Mouse (Mus musculus) c-Kit-positive CD71-negative TER-119-negative erythroid progenitor cells, embryonic 14.5 days (primary cell): ENCODE results near the gene Npff.

Experiments
- DNase-seq: peaks from one replicate; pipeline ENCODE4 v3.0.0-alpha.2; 2013; ENCODE audit warnings: low read depth

Npff gene

DNA sequence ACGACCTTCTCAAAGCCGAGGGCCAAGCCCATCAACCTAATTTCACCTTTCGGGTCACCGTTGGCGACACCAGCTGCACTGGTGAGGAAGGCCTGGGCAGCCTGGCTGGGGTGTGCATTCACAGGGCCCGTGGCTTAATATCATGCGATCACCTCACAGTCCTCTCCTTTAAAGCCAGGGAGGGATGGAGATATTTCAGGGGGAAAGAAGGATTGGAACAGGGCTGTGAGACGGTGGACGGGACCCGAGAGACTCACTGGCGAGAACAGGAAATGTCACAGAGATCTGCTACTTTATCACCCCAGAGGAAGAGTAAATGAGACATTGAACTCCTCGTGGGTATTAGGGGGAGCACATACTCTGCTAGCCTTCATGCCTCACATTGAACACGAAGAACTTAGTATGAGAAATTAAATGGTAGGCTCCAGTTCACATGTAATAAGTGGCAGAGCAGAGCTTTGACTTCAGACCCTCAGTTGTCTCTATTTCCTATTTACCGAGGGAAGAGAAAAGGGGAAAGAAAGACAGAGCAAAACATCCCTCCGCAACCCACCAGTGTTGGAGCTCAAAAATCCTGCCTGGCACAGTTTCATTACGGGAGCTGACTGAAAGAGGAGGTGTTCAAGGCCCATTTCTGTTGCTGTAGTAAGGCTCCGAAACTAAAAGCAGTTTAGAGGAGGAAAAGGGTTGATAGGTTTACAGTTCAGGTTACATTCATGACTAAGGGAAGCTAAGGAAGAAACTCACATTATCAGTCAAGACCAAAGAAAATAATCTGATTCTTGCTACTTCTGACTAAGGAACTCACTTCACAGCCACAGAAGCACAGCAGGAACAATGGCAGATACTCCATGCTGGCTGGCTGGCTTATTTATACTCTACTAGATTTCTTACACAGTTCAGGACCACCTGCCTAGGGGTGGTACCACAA is 5.3 kb downstream of the Npff start:
- no peak for DNase-seq

GRCm38 (mm10) chr15:102518859-102519201 is 5.9 kb downstream of the Npff start:
- no peak for DNase-seq

- peak; percentile 99 for DNase-seq
Measured at GRCm38 (mm10) chr15:102517976-102518858, 6.5 kb downstream of the Npff start, which contains the start of gene Tarbp2. Tarbp2 (plus strand) TSS chr15:102518192.

- no peak for DNase-seq
Measured at GRCm38 (mm10) chr15:102517631-102517975, 7.1 kb downstream of the Npff start.

DNA sequence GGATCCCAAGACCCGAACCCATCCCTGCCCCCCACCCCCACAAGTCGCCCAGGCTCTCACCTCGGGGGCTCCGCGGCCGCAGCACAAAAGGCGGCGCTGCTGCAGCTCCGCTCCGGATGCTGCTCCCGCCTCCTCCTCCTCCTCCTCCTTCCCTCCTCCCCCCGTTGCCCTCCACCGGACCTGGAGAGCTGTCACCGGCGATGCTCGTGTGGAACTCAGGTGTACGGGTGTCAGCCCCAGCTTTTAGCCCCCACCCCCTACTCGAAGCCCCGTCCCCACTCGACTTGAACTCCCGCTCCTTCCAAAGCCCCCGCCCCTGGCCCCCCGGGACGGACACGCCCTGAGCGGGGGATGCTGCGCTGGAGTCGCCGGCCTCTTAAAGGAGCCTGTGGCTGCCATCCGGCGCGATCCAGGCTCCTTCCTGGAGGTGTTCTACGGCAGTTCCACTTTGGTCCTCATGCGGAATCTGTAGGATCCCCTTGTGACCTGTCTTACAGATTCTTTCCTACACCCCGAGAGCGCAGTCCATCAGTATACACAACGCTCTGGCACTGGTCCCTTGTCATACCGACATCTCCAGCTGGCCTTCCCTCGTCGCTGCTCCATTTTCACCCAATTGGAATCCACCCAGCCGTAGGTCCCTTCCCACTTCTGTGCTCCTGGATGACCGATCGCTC is 7.9 kb downstream of the Npff start, which contains the start of gene Map3k12:
Gene Map3k12, minus strand, starts transcription at position 337 of the 677 bp plus-strand sequence.
- DNase-seq: no peak

DNA sequence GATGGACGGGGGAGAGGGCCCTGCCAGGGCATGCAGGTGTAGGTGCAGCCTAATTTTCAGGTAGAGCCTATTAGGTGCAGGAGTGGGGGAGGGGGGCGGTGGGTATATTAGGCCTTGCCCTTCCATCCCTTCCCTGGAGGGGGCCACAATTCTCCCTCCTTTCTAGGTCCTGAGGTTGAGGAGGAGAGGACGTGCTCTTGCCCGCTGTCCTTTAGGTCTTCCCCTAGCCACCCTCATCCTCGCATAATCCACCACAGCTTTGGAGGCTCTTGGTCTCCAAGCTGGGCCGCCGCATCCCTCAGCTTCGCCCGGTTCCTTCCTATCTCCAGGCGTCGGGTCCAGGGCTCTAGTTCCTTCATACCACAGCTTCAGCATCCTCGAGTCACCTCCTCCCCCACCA is 8.4 kb downstream of the Npff start:
- DNase-seq: no peak

GRCm38 (mm10) chr15:102515791-102516190 is 9.0 kb downstream of the Npff start:
- no peak for DNase-seq

DNA sequence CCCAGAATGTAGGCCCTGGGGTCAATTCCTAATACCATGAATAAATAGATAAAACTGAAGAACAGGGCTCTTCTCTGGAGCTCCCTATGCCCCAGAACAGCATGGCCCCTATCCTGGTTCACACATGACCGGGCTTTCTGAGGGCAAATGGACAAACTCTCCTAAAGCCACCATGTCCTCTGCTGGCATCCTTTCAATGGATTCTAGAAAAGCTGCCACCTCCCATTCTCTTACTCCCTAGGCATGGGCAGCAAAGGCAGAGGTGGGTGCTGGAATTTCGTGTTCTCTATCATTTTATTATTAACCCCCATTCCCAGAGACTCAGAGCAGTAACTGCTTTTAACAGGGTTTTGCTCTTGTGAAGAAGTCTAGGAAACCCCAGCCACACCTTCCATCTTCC is 9.5 kb downstream of the Npff start:
- no peak for DNase-seq

DNA sequence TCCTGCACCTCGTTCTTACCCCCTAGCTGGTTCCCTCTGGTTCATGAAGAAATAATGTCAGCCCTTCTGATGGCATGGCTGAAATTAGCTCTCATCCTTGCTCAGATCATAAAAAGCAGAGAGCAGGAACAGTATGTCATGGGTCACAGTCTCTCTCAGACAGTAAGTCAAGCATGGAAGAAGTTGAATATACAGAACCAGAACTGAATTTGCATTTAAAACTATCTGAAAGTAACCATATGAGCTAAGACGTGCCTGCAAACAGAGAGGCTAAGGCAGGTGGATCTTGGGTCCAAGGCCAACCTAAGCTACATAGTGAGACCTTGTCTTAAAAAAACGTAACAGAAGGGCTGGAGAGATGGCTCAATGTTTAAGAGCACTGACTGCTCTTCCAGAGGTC is 11.7 kb downstream of the Npff start:
- no peak for DNase-seq

DNA sequence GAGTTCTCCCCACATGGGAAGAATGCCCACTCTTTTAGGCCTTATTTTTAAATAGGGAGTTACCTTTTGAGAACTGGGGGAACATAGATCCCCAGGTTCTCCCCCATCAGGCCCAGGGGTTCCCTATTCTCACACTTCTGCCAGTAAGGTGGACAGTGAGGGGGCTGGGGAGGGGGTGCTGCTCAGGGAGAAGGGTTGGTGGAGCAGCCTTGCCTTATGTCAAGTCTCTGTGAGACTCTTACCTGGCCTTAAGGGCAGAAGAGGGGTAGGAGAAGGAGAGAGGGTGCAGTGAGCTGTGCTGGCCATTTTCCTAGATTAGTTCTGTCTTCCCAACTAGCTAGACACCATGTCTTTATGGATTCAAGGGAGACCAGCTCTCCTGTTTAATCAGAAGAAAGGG is 12.3 kb downstream of the Npff start:
- no peak for DNase-seq

DNA sequence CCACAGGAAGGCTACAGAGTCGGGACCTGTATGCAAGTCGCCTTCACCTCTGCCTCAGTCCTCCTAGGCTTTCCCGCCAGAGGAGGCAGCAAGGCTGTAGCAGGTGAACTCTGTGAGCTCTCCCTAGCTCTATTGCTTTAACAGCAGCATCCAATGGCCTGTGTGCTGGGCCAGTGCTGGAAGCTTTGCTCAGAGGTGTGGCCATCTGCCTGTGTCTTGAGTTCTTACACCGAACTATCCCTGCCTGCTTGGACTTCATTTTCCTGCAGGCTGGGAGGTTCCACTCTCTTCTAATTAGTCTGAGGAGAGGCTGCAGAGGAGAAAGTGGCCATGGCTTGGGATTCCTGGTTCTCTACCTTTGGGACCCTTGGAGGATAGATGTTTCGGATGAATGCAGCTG is 12.7 kb downstream of the Npff start:
- DNase-seq: no peak

DNA sequence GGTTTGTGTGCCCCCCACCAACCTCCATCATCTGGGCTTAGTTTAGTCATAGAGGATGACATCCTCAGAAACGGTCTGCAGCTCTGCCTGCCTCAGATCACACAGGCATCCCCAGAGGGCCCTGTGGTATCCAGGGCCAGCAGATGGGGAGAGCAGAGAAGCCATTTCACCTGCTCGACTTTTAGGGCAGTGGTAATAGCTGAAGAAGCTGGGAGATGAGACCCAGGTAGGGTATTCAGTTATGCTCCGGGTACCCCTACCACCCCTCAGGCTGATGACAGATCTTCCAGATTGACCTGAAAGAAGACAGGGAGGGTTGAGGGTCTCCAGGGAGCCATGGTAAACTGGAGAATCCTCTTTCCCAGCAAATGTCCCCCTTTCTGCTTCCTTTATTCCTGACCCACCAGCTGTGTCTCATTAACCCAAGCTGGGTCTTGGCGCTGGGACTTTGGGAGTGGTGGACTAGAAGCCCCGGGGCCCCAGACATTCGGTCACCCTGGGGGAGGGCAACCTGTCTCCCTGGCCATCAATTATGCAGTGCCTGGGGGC is 13.4 kb downstream of the Npff start:
- DNase-seq: no peak

DNA sequence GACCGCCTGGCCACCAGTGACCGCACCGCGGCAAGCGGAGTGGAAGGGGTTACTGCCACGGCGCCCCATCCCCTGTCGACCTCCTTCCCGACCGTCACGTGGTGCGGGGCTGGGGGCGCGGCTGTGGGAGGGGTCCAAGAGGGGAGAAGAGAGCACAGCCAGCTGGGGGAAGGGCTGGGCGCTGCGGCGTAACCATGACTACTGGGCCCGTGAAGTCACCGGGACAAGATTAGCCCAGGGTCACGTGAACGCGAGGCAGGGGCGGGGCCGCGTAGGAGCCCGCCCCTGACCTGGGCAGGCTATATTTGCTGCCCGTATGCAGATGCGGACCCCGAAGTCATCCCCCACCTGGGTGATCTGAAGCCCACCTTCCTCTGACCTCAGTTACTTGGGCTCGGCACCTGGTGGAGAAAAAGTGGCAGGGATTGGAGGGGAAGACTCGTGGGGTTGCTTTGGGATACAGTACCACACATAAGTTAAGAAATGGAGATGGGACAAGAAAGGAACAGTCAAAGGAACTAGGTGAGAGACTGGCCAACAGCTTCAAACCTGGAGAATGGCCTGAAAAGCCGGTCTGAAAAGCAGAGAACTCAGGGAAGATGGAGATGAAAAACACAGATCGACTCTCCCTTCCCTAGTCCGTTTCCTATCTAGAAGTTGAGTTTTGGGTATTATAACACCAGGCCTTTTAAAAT is 14.0 kb downstream of the Npff start:
- peak; percentile 73 for DNase-seq

GRCm38 (mm10) chr15:102510110-102510509 is 14.6 kb downstream of the Npff start:
- DNase-seq: no peak

DNA sequence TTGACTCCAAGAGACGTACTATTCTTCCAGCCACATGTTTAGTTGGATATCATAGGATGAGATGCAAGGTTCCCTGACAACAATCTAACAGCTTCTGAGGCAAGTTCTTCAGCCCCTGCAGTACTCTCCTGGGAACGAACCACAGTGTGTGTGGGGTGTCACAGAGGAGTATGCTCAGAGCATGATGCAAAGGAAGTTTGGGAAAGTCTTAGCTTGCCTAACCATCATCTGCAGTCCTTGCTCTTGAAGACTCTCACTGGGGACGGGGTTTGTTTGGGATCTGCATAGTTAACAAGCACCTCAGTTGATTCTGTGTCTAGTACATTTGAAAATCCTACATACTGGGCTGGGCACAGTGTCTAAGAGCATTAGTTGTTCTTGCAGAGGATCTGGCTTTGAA is 16.4 kb downstream of the Npff start:
- no peak for DNase-seq

DNA sequence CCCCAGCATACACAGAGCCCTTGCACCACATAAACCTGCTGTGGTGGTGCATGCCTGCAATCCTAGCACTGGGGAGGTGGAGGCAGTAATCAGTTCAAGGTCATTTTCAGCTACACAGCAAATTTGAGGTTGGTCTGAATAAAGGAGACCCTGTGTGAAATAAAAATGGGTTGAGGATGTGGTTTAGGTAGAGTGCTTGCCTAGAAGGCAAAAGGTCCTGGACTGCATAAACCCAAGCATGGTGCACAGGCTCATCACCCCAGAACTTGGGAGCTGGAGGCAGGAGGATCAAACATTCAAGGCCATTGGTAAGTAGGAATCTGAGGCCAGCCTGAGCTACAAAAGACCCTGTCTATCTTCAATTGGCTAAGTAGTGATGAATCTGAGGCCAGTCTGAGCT is 17.2 kb downstream of the Npff start:
- DNase-seq: no peak

- DNase-seq: no peak
Measured at GRCm38 (mm10) chr15:102506864-102507263, 17.9 kb downstream of the Npff start.

DNA sequence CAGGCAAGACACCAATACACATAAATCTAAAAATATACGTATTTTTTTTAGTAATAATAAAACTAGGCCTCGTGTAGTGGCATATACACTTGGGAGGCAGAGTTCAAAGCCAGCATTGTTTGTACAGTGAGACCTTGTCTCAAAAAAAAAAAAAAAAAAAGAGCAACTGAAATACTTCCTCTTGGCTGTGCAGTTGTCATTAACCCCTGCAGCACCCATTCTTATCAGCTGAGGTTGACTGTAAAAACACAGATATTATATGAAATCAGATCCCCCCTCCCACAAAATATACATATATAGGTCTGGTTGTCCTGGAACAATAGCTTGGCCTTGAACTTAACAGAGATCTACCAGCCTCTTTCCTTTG is 18.3 kb downstream of the Npff start:
- DNase-seq: no peak

GRCm38 (mm10) chr15:102505770-102506463 is 18.8 kb downstream of the Npff start:
- DNase-seq: no peak

DNA sequence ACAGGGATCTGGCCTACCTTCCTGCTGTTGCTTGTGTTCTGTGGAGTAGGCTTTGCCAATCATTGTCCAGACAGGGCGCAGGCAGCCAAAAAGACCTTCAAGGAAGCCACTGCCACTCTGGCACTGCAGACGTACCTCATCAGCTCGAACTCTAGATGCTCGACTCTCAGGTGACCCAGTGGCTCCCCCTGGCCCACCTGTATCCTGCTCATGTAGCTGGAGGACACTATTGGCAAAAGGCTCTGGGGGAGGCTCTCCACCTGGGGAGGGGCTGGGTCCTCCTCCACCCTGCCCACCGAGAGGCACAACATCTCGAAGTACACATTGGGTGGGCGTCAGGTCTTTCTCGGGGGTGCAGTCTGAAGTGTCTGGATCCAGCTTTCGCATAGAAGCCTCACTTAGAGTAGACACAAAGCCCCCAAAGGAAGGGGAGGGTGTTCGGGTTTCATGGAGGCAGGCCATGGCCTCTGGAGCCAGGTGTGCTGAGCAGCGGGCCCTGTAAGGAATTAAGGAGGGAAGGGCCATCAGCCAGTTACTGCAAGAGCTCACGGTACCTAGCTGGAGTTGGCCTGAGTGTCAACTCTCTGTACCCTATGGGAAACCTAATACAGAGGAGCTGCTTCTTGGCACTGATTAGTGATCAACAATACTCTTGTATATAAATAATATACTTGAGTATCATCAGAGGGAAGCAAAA is 19.5 kb downstream of the Npff start:
- no peak for DNase-seq
